Comparison of ENCODE assay signal across 8 mouse cellular contexts in the genomic region with DNA sequence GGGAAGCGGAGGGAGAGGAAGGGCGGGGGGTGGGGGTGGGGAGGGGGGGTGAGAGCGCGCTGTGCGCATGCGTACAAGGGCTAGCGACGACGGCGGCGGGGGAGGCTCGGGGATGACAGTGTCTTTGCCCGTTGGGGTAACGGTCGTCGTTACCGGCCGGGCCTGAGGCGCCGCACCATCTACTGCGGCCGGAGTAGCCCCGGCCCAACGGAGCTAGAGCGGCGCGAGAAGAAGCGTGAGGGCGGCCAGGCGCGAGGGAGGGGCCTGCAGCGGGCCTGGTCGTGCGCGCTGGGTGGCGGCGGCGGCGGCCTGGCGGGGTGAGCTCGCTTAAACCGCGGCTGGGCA. TPM values are rescaled to one million over a fixed set of nuclear protein-coding genes. Genes with fewer than 3 reads are reported as not detected.
DNase-seq lines count a peak whose midpoint lies in the region; ATAC-seq and TF ChIP-seq lines count a peak whose summit lies in the region.

A gene (plus strand): TSS at position 115 of the 345 bp plus-strand sequence.

- ATAC-seq in forebrain, embryonic 14.5 days: peak; percentile 73
- peak; percentile 75 for ATAC-seq in hindbrain, embryonic 12.5 days (ENCODE audit: low FRiP score)
- ATAC-seq in liver, embryonic 12.5 days: peak; percentile 59; the same call in 1 of the 2 replicates
- peak; percentile 64 for ATAC-seq in stomach, postnatal 0 days (ENCODE audit: low FRiP score, low TSS enrichment)

- WGBS in forebrain, embryonic 14.5 days: 0% methylated on average over 14 of the region's 43 CpGs
- WGBS in hindbrain, embryonic 12.5 days: 1% methylated on average over 30 of the region's 43 CpGs
- under 1% methylated on average over 35 of the region's 43 CpGs for WGBS in liver, embryonic 12.5 days (ENCODE audit: insufficient replicate concordance)
- under 1% methylated on average over 30 of the region's 43 CpGs for WGBS in stomach, postnatal 0 days

- no peaks in the 10 kb centered on the region for H3K27me3 ChIP-seq in MEL (ENCODE audit: control insufficient read depth in 1 of 2, insufficient read depth in 2 of 2, low read length in 2 of 2)
- no peaks in the 10 kb centered on the region for H3K27me3 ChIP-seq in forebrain, embryonic 14.5 days (replicated peaks; ENCODE audit: control insufficient read depth, insufficient read depth, low read length)
- no peaks in the 10 kb centered on the region for H3K27me3 ChIP-seq in hindbrain, embryonic 12.5 days
- no peaks in the 10 kb centered on the region for H3K27me3 ChIP-seq in liver, embryonic 12.5 days (replicated peaks)
- no peaks in the 10 kb centered on the region for H3K27me3 ChIP-seq in stomach, postnatal 0 days (ENCODE audit: control insufficient read depth, insufficient read depth, low read length)

- TF ChIP-seq EP300 in MEL (IDR thresholded peaks at IDR 0.05; ENCODE audit: low read depth in 1 of 2, low read length in 2 of 2): no peak
- TF ChIP-seq EP300 in stomach, postnatal 0 days (optimal IDR thresholded peaks at IDR 0.05): no peak

- no peak for TF ChIP-seq CTCF in MEL (IDR thresholded peaks at IDR 0.05 in 2 of 3, conservative IDR thresholded peaks at IDR 0.05 in 1 of 3; ENCODE audit: control insufficient read depth in 1 of 3, insufficient read depth in 1 of 3, low read depth in 2 of 3, low read length in 3 of 3, poor library complexity in 1 of 3, severe bottlenecking in 1 of 3)
- no peak for TF ChIP-seq CTCF in stomach, postnatal 0 days (IDR thresholded peaks at IDR 0.05; ENCODE audit: low read depth)

- peak within 1 kb of the TSS; percentile 90 for H3K27ac ChIP-seq in MEL (ENCODE audit: control insufficient read depth, low read depth, low read length)
- peak within 1 kb of the TSS; percentile 99 for H3K27ac ChIP-seq in forebrain, embryonic 14.5 days (ENCODE audit: low read depth, low read length)
- H3K27ac ChIP-seq in hindbrain, embryonic 12.5 days: peak within 1 kb of the TSS; percentile 100
- peak within 1 kb of the TSS; percentile 99 for H3K27ac ChIP-seq in liver, embryonic 12.5 days
- H3K27ac ChIP-seq in stomach, postnatal 0 days (replicated peaks): peak within 1 kb of the TSS; percentile 100

- no peak for DNase-seq in adrenal gland, adult 18-20 months (ENCODE audit: low spot score in 2 of 2)
- no peak for DNase-seq in adrenal gland, adult (ENCODE audit: inconsistent age in 2 of 2, low spot score in 1 of 2)
- DNase-seq in MEL (ENCODE audit: low read depth, low spot score) (no peak), adipocyte (ENCODE audit: low spot score) (no peak)
- DNase-seq in forebrain, embryonic 14.5 days (ENCODE audit: low spot score): no peak
- DNase-seq in stomach, postnatal 0 days (ENCODE audit: low spot score): no peak

- peak; percentile 53 to 55; a peak in 3 of 4 replicates for TF ChIP-seq POLR2A in MEL (IDR thresholded peaks at IDR 0.05; ENCODE audit: control insufficient read depth in 1 of 2, insufficient read depth in 1 of 2, low read depth in 1 of 2, low read length in 2 of 2, poor library complexity in 1 of 2)

- H3K79me2 ChIP-seq in MEL (ENCODE audit: control insufficient read depth, insufficient read depth, low read length, poor library complexity): peaks cover 54% of the 10 kb centered on the region

- no peaks in the 10 kb centered on the region for H3K9me3 ChIP-seq in MEL (replicated peaks; ENCODE audit: insufficient read depth, low read length)
- no peaks in the 10 kb centered on the region for H3K9me3 ChIP-seq in forebrain, embryonic 14.5 days (replicated peaks; ENCODE audit: control insufficient read depth, low read length)
- H3K9me3 ChIP-seq in hindbrain, embryonic 12.5 days (replicated peaks): no peaks in the 10 kb centered on the region; the same call in 1 of the 2 replicates
- H3K9me3 ChIP-seq in liver, embryonic 12.5 days (replicated peaks): no peaks in the 10 kb centered on the region
- H3K9me3 ChIP-seq in stomach, postnatal 0 days (ENCODE audit: control insufficient read depth, low read length): no peaks in the 10 kb centered on the region

- peaks cover 0 to 3% of the 10 kb centered on the region in 2 experiments; a peak in 2 of 4 replicates for H3K4me1 ChIP-seq in MEL (ENCODE audit: control insufficient read depth in 1 of 2, insufficient read depth in 2 of 2, low read length in 2 of 2)
- H3K4me1 ChIP-seq in forebrain, embryonic 14.5 days (ENCODE audit: control insufficient read depth, insufficient read depth, low read length): peaks cover 18% of the 10 kb centered on the region
- peaks cover 18% of the 10 kb centered on the region for H3K4me1 ChIP-seq in hindbrain, embryonic 12.5 days
- H3K4me1 ChIP-seq in liver, embryonic 12.5 days: peaks cover 32% of the 10 kb centered on the region
- H3K4me1 ChIP-seq in stomach, postnatal 0 days (replicated peaks; ENCODE audit: control insufficient read depth, insufficient read depth): no peaks in the 10 kb centered on the region

- H3K36me3 ChIP-seq in MEL (ENCODE audit: control insufficient read depth in 1 of 2, insufficient read depth in 2 of 2, low read length in 2 of 2): peaks cover 0 to 5% of the 10 kb centered on the region in 2 experiments; a peak in 2 of 4 replicates
- no peaks in the 10 kb centered on the region for H3K36me3 ChIP-seq in forebrain, embryonic 14.5 days (ENCODE audit: control insufficient read depth, insufficient read depth, low read length)
- no peaks in the 10 kb centered on the region for H3K36me3 ChIP-seq in hindbrain, embryonic 12.5 days
- H3K36me3 ChIP-seq in liver, embryonic 12.5 days: peaks cover 14% of the 10 kb centered on the region
- no peaks in the 10 kb centered on the region for H3K36me3 ChIP-seq in stomach, postnatal 0 days (ENCODE audit: control insufficient read depth, insufficient read depth, low read length)

- H3K9ac ChIP-seq in MEL (ENCODE audit: control insufficient read depth, low read depth, low read length, poor library complexity, severe bottlenecking): peak within 1 kb of the TSS; percentile 98
- H3K9ac ChIP-seq in forebrain, embryonic 14.5 days (ENCODE audit: low read length): peak within 1 kb of the TSS; percentile 99
- peak within 1 kb of the TSS; percentile 98 for H3K9ac ChIP-seq in hindbrain, embryonic 12.5 days
- peak within 1 kb of the TSS; percentile 99 for H3K9ac ChIP-seq in liver, embryonic 12.5 days
- H3K9ac ChIP-seq in stomach, postnatal 0 days (ENCODE audit: low read length): peak within 1 kb of the TSS; percentile 99

- no peak for TF ChIP-seq RAD21 in MEL (IDR thresholded peaks at IDR 0.05; ENCODE audit: low read depth, low read length)

- peak within 1 kb of the TSS; percentile 89 for H3K4me2 ChIP-seq in forebrain, embryonic 14.5 days (ENCODE audit: low read length)
- peak within 1 kb of the TSS; percentile 92 for H3K4me2 ChIP-seq in hindbrain, embryonic 12.5 days (replicated peaks)
- H3K4me2 ChIP-seq in liver, embryonic 12.5 days: peak within 1 kb of the TSS; percentile 88
- H3K4me2 ChIP-seq in stomach, postnatal 0 days (replicated peaks; ENCODE audit: low read depth): peak within 1 kb of the TSS; percentile 73

- peak within 1 kb of the TSS; percentile 96 to 99 for H3K4me3 ChIP-seq in MEL (ENCODE audit: control insufficient read depth in 1 of 2, insufficient read depth in 1 of 2, low read depth in 2 of 2, low read length in 2 of 2)
- H3K4me3 ChIP-seq in forebrain, embryonic 14.5 days (ENCODE audit: low read depth, low read length): peak within 1 kb of the TSS; percentile 99
- peak within 1 kb of the TSS; percentile 98 for H3K4me3 ChIP-seq in hindbrain, embryonic 12.5 days
- peak within 1 kb of the TSS; percentile 98 for H3K4me3 ChIP-seq in liver, embryonic 12.5 days
- peak within 1 kb of the TSS; percentile 98 for H3K4me3 ChIP-seq in stomach, postnatal 0 days (ENCODE audit: low read depth, low read length)

TF ChIP-seq in MEL, 35 proteins besides CTCF, POLR2A, EP300 and RAD21:
- TF ChIP-seq MYB (IDR thresholded peaks at IDR 0.05; ENCODE audit: low read depth, low read length): peak; percentile 91
- peak; percentile 16; the same call in 1 of the 2 replicates for TF ChIP-seq ZMIZ1 (IDR thresholded peaks at IDR 0.05; ENCODE audit: low read depth, low read length)
- TF ChIP-seq NELFE (IDR thresholded peaks at IDR 0.05; ENCODE audit: low read depth, low read length): peak; percentile 64
- no peak; the same call in 1 of the 2 replicates for TF ChIP-seq HCFC1 (IDR thresholded peaks at IDR 0.05; ENCODE audit: low read depth, low read length)

RNA-seq across cellular contexts. Expression of the gene that starts here (rescaled TPM):
- total RNA-seq in adrenal gland, adult 18-20 months (2021): 10 to 100 TPM; 44.3 to 52.1 TPM
- total RNA-seq in MEL (2012; rRNA removed): 19.7 and 20.5 TPM in 2 replicates
- 10 to 100 TPM; 29.6 to 39.6 TPM for polyA plus RNA-seq in MEL (2012; ENCODE audit: insufficient read depth in 1 of 2, insufficient read length in 2 of 2, low read depth in 1 of 2, low replicate concordance in 2 of 2, missing spikeins in 1 of 2)
- 6.1 and 8.4 TPM in 2 replicates for polyA plus RNA-seq in forebrain, embryonic 14.5 days (2014; fragmentation: Nextera tagmentation; extraction: Ambion mirVana)
- 9.6 and 11.7 TPM in 2 replicates for polyA plus RNA-seq in hindbrain, embryonic 12.5 days (2016; fragmentation: Nextera tagmentation; extraction: Ambion mirVana)
- 6.2 TPM in 2 replicates for polyA plus RNA-seq in liver, embryonic 12.5 days (2016; fragmentation: Nextera tagmentation; extraction: Ambion mirVana)
- 3.0 and 3.5 TPM in 2 replicates for polyA plus RNA-seq in stomach, postnatal 0 days (2015; fragmentation: Nextera tagmentation; extraction: Ambion mirVana)
